Mouse (Mus musculus): ENCODE data around the gene Slc26a1.
"Not testable (repeated sequence)": the region's sequence is repeated elsewhere in the genome, so short reads cannot be mapped to it uniquely, and the experiment has no call there.

Gene Slc26a1

DNA sequence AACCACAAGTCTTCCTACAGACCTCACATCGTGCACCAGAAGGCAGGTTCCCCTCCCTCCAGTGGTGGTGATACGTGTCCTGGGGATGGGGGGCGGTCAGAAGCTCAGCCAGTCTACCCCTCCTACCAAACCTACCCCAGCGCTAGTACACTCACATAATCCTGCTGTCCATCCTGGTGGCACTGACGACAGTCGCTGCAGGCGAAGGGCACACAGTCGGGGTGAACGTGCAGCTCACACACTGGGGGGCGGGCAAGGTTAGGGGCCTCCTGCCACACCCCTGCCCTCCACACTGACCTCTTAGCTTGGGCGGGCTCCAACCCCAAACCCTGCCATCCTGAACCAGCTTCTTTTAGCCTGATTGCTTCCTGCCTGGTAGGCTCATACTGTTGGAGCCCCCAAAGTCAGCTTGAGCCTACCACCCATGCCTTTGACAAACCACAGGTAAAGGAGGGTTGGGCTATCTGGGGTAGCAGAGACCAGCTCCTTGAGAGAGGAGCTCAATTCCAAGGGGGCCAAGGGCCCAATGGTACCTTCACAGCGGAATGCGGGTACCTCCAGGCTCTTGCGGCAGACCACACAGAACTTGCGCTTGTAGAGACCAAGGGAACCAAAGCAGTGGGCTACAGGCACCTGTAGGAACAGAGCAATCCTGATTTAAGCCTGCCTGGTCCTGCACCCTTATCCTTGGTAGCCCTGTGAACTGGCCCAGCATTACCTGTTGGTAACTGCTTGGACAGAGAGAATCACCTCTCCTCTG is 19.3 kb downstream of the Slc26a1 start:
- DNase-seq (ENCODE audit: low read depth, low spot score): no peak

DNA sequence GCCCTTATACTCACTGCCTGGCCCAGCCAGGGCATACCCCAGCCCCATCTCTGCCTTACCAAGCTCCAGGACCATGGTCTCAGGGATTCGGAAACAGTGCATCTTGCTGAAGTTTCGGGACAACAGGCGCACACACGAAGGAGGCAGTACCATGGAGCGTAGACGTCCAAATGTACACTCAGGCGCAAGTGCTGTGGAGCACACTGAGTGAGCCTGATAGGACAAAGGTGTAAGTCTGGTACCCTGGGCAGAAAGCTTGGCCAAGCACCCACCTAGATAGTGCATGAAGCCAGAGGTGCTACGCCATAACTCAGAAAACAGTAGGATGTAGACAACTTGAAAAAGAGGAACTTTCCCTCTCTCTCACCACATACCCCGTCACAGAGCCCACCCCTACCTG is 20.0 kb downstream of the Slc26a1 start:
- no peak for DNase-seq (ENCODE audit: low read depth, low spot score)

DNA sequence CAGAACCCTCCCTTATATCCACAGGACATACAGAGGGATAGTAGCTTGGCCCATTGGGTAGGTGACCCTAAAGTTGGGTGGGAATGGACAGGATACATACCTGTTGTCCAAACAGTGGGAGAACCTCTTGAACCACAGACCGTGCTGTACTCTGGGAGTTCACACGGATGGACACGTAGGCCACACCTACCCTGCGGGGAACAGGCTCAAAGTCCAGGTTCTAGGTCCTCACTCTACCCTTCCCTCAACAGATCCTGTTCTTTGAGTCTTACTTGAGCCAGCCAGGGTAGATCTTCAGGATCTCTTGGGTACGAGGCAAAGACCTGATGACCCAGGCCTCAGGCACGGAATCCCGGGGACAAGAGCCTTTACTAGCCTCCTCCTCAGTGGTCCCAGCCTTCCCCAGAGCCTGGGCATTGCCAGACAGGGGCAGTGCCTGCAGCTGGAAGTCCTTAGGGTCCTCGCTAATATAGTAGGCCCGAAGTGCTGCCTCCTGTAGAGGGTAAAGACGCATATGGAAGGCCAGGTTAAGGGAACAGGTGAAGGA is 20.9 kb downstream of the Slc26a1 start:
- DNase-seq (ENCODE audit: low read depth, low spot score): no peak

DNA sequence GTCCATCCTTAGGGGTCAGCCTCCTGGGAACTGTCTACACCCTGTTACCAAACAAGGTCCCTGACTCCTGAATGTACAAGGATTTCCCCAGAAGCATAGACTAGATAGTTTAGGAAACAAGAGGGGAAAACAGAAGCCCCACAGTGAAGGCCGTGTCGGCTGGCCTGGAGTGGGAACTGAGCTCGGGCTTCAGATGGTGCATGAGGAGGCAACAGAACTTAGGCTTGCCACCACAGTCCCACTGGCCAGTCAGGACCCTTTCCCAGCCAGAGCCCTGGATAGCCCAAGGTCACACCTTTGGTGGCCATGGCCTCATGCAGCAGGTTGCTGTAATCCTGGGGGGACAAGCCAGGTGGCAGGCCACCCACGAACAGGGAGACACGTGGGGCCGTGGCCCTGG is 22.0 kb downstream of the Slc26a1 start:
- no peak for DNase-seq (ENCODE audit: low read depth, low spot score)

DNA sequence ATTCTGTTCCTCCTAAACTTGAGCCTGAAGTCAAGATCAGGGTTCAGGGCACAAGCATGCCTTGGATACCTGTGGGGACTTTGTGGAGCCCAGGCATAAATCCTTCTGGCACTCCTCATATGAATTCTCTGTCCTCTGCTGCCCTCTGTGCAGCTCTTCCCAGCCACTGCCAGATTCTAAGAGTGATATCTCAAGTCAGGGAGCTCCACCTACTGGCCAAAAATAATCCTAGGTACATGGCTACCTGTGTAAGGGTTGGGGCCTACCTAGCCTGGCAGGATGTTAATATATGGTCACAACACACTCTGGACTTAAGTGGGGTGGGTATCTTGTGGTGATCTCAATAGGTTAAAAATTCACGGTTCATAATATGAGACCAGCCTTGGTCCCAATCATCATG is 23.5 kb downstream of the Slc26a1 start:
- DNase-seq (ENCODE audit: low read depth, low spot score): peak; percentile 70

DNA sequence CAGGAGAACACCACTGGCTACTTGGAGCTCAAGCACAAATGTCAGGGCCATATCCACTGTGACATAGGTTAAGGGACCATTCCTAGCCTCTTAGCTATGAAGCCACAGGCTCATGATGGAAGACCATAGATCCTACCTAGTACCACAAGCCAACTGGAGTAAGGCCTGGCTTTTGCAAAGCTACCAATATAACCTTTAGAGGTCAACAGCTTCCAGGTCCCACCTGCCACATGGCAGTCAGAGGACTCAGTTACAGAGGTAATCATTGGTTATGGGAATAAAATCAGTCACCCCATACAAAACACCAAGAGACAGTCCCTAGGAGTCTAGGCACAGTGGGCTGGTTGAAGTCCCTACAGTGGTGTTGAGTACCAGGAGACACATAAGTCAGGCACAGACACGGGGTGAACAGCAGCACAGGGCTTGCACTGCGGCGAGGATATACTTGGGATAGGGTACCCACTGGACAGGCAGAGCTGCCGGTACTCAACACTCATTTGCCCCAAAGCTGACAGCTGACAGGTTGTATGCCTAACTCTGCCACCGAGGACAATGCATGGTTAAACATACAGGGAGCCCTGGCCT is 24.1 kb downstream of the Slc26a1 start:
- no peak for DNase-seq (ENCODE audit: low read depth, low spot score)

DNA sequence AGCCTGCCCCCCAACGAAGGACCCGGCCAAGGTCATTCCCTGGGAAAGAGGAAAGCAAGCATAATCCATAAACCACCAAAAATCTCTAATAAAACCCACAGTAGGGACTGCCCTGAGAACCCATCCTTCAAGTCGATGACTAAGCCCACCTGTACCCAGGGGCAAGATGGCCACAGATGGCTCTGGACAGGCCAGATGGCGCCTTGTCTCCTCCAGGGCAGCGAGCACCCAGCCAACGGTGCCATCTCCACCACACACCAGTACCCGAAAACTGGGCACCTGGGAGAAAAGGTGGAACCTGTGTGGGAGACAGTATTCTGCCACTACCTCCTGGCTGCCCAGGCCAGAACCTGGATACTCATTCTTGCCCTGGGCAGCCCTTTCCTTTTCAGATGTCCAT is 25.0 kb downstream of the Slc26a1 start:
- DNase-seq (ENCODE audit: low read depth, low spot score): no peak

DNA sequence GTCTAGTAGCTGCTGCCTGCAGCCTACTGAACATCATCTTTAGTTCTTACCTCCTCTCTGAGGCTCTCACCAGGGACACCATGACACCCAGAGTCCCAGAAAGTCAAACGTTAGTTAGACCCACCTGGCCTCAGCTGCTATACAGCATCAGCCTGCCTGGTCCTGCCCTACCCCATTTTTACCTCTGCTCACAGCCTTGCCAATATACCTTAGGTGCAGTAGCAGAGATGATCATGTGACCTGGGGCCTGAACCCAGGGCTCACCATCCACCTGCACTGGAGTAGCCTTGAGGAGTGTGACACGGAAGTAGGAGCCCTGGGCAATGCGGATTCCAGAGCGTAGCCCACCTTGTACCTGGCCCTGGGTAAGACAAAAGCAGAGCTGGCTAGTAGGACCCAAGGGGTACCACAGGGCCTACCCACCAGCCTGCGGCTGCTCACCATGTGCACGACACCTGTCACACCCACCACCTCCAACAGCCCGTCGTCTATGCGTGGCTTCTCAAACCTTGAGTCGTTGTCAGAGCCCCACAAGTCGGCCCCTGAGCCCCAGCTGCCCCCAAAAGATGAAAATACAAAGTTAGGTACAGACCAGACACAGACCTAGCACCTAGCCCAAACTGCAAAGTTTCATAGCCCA is 26.3 kb downstream of the Slc26a1 start:
- no peak for DNase-seq (ENCODE audit: low read depth, low spot score)

DNA sequence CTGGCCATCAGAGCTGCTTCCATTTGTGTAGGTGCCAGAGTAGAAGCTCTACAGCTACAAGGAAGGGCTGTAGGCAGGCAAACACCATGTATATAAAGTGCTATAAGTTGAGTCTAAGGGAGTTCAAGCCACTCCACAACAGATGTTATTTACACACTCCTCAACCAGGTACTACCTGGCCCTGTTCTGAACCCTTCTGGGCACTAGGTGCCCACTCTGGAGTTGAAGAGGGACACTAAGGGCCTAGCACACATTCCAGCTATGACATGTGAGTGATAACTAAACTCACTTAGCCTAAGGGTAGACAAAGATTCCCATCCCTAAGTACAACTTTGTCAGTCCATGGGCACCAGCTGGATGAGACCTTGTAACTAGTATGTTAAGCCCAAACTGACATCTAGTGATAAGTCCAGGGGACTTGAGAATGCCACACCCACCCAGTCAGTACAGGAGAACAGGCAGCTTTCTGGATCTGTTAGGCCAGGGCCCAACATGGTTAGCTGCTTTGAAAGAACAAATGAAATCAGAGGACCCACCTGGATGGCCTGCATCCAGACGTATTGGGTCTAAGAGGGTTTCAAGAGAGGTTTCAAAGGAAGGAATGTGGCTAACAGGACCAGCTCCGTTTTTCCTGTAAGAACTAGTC is 27.4 kb downstream of the Slc26a1 start:
- DNase-seq (ENCODE audit: low read depth, low spot score): no peak

DNA sequence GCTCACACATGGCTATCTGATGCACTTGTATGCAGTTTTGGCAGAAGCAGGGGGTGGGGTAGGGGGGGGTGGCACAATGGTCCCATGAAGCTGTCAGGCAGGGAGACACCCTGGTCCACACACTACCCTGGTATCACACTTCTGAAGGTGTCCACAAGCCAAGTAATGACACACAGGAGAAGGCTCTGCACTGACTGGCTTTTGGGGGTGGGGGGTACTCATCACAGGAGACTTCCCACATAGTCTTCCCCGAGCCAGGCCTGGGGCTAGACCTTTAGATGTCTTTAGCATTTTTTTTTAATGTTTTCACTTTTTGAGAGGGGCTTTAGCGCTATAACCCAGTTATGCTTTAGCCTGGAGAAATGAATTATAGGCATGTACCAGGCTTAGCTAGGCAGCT is 28.1 kb downstream of the Slc26a1 start:
- DNase-seq (ENCODE audit: low read depth, low spot score): no peak

DNA sequence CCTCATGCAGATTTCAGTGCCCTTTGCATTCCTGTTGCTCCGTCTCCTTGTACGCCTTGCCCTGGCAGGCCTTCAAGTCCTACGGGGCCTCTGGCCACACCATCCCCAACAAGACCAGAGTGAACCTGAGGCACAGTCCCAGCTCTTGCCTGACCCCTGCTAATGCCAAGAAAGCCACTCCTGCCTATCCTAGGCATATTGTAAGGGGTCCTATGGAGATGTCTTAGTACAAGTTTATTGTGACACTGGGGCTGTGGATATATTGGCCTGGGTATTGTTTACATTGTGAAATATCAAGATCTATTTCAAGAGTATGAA is 29.1 kb downstream of the Slc26a1 start:
- DNase-seq (ENCODE audit: low read depth, low spot score): no peak

DNA sequence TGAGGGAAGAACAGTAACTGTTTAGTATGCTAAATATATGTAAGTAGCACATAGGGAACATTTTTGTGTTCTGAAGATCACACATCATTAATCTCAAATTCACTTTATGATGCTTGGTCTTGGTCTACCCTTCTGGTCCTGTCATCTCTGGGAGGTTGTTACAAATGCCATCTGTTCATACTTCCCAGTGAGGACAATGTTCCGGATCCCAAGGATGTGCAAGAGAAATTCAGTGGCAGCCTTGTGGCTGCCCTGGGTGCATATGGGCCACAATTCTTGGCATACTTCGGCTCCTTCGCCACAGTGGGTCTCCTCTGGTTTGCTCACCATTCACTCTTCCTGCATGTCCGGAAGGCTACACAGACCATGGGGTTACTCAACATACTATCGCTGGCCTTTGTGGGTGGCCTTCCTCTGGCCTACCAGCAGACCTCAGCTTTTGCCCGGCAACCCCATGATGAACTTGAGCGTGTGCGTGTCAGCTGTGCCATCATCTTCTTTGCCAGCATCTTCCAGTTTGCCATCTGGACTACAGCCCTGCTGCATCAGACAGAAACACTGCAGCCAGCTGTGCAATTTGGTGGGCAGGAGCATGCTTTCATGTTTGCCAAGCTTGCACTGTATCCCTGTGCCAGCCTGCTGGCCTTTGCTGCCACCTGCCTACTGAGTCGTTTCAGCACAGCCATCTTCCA is 29.6 kb downstream of the Slc26a1 start:
- no peak for DNase-seq (ENCODE audit: low read depth, low spot score)

DNA sequence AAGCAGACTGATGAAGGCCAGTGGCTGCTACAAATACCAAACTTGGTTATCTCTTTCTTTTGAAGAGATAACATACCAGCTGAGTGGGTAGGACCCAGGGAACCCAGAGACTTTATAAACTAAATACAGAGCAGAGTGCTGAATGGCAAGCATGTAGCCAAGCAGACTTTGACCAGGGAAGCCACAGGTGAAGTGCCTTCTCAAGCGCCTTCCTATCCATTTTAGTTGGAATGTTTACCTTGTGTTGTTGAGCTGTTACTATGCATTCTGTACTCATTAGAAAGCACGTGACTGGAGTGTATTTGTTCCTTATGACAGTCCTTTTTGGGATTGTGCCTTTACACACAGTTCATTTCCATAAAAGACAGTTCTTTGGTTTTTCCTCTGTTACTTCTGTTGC is 31.7 kb downstream of the Slc26a1 start:
- DNase-seq (ENCODE audit: low read depth, low spot score): no peak

DNA sequence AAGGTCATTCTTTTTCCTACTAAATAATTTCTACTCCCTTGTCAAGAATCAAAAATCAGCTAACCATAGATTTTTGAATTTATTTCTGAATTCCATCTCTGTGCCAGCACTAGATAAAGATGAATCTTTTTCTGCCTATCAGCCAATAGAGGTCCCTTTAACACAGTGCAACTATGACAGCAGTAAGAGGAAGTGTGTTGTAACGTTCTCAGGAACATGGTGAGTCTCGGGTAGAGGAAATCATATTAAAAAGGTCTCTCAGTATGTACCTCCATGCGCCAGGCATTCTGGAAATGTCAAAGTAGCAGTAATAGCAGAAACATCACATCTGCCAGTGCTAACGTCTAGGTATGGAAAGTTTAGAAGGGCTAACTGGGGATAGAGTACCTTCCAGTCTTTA is 39.2 kb downstream of the Slc26a1 start:
- no peak for DNase-seq (ENCODE audit: low read depth, low spot score)

DNA sequence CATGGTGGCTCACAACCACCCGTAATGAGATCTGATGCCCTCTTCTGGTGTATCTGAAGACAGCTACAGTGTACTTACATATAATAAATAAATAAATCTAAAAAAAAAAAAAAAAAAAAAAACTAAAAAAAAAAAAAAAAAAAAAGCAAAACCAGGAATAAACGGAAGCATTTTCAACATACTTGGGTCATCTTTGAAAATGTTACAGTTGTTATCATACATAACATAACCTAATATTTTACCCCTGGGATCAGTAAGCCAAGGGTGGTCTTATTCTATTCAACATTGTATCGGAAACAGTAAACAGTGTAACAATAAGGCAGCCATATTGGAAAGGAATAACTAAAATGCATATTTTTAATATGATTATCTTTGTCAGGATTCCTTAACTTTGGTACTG is 41.3 kb downstream of the Slc26a1 start:
- DNase-seq (ENCODE audit: low read depth, low spot score): not testable (repeated sequence)

DNA sequence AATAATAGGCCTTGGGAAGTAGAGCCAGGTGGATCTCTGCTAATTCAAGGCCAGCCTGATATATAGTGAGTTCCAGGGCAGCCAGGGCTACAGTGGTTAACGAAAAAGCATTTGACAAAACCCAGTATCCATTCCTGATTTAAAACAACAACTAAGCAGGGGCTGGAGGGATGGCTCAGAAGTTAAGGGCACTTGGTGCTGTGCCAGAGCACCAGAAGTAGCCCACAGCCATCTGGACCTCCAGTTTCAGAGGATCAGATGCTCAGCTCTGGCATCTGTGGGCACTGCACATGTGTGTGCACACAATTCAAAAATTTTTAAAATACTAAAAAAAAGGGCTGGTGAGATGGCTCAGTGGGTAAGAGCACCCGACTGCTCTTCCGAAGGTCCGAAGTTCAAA is 41.7 kb downstream of the Slc26a1 start:
- no peak for DNase-seq (ENCODE audit: low read depth, low spot score)

DNA sequence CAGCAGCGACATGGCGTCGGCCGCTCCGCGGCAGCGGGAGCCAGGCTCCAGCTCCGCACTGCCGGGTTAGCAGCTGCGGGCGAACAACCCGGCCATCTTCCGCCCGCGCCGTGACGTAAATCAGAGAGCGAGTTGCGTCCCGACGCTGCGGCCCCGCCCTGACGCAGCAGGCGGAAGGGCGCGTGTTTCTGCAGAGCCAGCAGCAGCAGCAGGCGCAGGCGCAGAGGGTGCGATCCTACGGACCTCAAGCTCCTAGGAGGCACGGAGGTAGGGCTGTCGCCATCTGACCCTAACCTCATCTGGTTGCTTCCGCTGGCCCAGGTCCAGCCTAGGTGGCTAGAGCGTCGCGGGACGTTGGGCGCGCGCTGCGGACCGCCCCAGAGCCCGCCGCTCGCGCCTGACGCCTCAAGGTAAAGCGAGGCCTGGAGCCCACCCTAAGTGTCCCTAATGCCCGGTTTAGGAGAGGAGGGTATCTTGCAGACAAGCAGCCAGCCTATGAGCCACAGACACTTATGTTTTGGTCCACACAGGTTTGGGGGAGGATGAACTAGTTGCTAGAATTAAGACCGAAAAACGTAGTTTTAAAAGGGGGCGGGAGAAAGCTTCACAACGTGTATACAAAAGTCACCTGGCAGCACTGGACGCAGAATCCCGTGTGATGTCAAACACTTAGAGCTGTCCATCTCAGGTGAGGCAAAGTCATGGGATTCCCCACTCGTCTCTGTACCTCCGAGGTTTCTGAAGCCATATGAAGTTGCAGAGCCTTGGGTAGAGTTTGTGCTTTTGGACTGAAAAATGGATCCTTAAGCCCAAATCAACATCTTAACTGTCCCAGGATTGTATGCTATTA is 45.5 kb downstream of the Slc26a1 start, which contains the start of the genes Gak and Tmem175:
Gene Gak (minus strand): TSS at position 122 of the 850 bp plus-strand sequence.
Gene Tmem175 (plus strand): TSS at position 137 of the 850 bp plus-strand sequence.
- peak; percentile 98 for DNase-seq (ENCODE audit: low read depth, low spot score)

DNA sequence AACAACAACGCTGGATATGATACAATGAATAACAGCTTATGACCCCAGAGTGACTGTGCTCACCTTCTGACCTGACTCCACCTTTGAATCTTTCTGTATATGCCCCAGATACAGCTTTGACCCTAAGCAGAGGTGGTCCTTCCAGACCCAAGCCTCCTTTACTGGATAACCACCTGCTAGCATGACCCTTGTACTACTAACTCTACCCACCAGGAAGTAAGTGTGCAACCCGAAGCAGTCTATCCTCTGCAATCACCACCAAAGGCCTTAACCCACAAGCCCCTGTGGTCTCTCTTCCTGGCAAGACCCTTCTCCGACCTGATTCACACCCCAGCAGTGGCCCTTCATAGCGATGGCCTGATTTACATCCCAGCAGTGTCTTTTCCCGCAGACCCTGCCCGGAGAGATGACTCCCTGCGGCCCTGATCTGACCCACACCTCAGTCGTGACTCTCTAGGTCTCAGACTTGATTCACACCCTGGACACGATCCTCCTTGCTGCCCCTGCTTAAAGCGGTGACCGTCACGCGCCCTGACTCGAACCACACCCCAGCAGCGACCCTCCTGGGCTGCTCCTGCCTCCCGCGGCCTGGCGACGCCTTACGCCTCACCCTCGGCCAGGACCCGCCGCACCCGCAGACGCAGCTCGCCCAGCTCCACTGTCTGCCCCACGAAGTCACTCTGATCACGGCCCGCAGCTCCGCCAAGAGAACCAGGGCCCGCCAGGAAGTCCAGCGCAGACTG is 46.3 kb downstream of the Slc26a1 start:
- peak; percentile 56 for DNase-seq (ENCODE audit: low read depth, low spot score)

DNA sequence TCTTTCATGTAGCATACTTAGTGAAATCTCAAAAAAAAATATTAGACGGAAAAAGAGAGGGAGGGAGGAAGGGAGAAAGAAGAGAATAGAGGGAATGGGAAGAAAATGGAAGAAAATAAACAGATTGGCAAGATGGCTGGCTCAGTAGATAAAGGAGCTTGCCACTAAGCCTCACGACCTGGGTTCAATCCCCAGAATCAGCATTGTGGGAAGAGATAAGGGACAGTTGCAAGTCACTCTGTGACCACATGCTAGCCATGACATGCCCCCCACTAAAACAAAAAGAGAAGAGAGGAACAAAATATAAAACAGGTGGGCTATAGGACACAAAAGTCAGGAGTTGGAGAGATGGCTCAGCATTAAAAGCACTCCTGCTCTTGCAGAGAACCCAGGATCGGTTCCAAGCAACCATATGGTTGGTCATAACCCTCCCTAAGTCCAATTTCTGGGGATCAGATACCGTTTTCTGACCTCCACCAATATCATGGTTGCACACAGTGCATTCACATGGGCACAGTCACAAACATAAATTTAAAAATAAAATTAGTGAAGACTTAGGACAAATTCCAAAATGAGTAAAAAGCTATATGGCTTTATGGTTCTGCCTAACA is 49.2 kb downstream of the Slc26a1 start:
- no peak for DNase-seq (ENCODE audit: low read depth, low spot score)

DNA sequence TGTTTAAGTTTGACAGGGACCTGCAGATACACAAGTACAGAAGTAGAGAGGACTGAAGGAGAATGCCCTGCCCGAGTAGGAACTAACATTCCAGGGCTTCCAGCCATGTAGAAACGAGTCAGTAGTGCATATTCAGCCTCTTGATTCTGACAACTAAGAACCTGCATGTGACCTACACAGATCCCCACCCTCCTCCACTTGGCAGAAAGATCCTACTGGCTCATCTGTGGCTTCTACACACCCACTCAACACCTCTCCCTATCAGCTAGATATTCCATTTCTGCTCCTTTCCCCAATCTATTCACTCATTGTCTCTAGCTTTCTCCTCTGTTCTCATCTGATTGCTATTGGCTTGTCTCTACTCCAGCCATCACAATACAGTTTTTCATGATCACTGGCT is 53.5 kb downstream of the Slc26a1 start:
- no peak for DNase-seq (ENCODE audit: low read depth, low spot score)

Measured in CD4-positive helper T cell, adult 2 months (primary cell).